Mouse (Mus musculus) CH12.LX (cell line): ENCODE measurements around the gene Arhgef26.

Experiments used
- ELF1 ChIP-seq: IDR thresholded peaks from 2 replicates; pipeline ENCODE4 v1.6.1; 2014; ENCODE audit warnings: low read depth, mild to moderate bottlenecking, inconsistent platforms, low read length, improper control_type of control experiment
- EP300 ChIP-seq: IDR thresholded peaks from 2 replicates; pipeline ENCODE4 v1.6.1; 2011; ENCODE audit warnings: low read length, improper control_type of control experiment
- MAFK ChIP-seq: IDR thresholded peaks from 2 replicates; pipeline ENCODE4 v1.6.1; 2011; ENCODE audit warnings: low read length, improper control_type of control experiment; ENCODE audit not compliant: insufficient replicate concordance
- MXI1 ChIP-seq: IDR thresholded peaks from 2 replicates; pipeline ENCODE4 v1.6.1; 2011; ENCODE audit warnings: mild to moderate bottlenecking, low read depth, low read length, improper control_type of control experiment
- NELFE ChIP-seq: IDR thresholded peaks from 2 replicates; pipeline ENCODE4 v1.6.1; 2011; ENCODE audit warnings: low read depth, low read length, improper control_type of control experiment
- POLR2A ChIP-seq: IDR thresholded peaks from 2 replicates; pipeline ENCODE4 v1.6.1; 2011; ENCODE audit warnings: low read depth, mild to moderate bottlenecking, improper control_type of control experiment, low read length
- TBP ChIP-seq: conservative IDR thresholded peaks from 2 replicates; pipeline ENCODE4 v1.6.1; 2011; ENCODE audit warnings: low read depth, low read length, improper control_type of control experiment

DNA sequence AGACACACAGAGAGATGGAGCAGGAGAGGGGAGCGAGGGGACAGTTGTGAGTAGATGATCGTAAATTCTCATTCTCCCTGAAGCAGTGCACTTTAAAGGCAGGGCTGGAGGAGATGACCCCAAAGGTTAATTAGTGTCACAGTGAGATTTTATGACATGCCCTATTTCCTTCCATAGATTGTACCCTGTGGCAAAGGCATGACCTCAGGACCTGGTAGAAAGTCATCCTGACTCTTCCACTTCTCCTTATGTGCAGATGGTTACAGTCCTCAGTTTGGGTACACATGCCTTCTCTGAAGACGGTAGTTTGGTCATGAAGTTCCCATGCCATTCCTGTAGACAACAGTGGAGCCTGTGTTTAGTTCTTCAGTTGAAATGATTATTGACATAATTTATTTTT lies 42.3 kb downstream of the Arhgef26 start:
- no peak for TF ChIP-seq ELF1
- no peak for TF ChIP-seq NELFE
- TF ChIP-seq POLR2A, result no peak
- no peak for TF ChIP-seq MXI1
- no peak for TF ChIP-seq EP300
- TF ChIP-seq MAFK, result no peak
- TF ChIP-seq TBP, result no peak
